Mouse (Mus musculus) megakaryocyte-erythroid progenitor cell, adult 5-6 weeks (primary cell): Measurements from ENCODE around the gene Zfp105. TPM values are rescaled to one million over a fixed set of nuclear protein-coding genes. Genes with fewer than 3 reads are reported as not detected.
A peak's percentile ranks its signal among the peaks of the same experiment; 100 is the strongest.

Experiments
- ATAC-seq: replicated peaks from 2 replicates; pipeline ENCODE4 v1.8.0; 2016; ENCODE audit warnings: mild to moderate bottlenecking, inconsistent platforms; ENCODE audit not compliant: severe bottlenecking, poor library complexity, low FRiP score, low TSS enrichment
- total RNA-seq, 2 experiments: library from RNA; stranded (forward) in 1 of 2; stranded (reverse) in 1 of 2; fragments of 200-1000, 215-1000 nt in 1 of 2; fragments of >200 nt in 1 of 2; fragmentation: Nextera tagmentation in 1 of 2; gene quantifications; 2 replicates each; pipeline ENCODE4 v1.2.3; 2014 to 2017

The Zfp105 gene
- not detected in 2 replicates for total RNA-seq (2014; fragmentation: Nextera tagmentation)
- total RNA-seq (2017), result not detected in 2 replicates

DNA sequence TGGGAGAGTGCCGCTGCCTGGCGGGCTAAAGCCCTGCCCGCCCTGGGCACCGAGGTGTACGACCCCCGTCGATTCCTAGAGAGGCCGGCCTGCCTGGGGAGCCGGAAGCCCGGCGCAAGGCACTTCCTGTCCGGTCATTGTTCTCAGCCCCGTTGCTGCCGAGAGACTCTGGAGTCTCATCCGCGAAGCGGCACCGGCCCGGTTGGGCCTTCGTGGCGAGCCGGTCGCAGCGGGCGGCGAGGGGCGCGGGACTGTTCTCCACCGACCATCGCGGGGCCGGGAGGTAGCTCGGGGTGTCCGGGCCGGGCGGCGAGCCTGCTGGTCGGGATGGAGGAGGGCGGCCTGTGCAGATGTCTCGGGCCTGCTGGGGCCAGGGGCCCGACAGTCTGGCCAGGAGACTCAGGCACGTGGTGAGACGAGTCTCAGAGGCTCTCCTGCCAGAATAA is at the start of gene Zfp105:
Zfp105 (plus strand) TSS at position 137 of the 446 bp plus-strand sequence.
- ATAC-seq, result peak; percentile 59

DNA sequence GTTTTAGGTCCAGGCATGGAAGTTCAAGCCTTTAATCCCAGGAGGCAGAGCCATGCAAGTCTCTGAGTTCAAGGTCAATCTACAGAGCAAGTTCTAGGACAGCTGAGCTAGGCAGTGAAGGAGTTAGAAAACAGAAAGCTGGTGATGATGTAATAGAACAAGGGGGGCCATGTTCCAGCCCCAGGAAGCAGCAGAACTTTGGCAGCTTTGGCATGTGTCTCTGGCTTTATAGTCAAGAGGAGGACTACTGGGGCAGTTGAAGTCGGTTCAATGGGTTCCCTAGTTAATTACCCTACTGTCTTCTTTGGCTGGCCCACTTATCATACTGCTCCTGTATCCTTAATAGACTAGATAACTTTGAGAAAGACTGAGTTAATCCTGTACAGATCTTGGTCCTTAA is 48.2 kb upstream of the Zfp105 start:
- no peak for ATAC-seq

DNA sequence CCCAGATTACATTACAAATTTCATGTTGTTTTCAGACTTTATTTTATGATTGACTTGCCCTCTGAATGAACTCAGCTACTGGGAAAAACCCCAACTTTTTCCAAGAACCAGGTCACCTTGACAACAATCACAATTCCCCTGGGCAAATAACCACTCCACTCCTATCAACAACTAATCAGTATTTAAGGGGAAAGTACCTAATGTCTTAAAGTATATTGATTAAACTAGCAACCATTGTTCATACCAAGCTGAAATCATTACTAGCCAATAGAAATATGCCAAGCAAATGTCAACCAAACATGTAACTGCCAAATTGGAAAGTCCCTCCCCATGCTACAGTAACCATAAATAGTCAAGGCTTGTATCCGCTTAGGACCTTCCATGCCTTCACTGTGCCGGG is 47.7 kb upstream of the Zfp105 start:
- ATAC-seq, result no peak

DNA sequence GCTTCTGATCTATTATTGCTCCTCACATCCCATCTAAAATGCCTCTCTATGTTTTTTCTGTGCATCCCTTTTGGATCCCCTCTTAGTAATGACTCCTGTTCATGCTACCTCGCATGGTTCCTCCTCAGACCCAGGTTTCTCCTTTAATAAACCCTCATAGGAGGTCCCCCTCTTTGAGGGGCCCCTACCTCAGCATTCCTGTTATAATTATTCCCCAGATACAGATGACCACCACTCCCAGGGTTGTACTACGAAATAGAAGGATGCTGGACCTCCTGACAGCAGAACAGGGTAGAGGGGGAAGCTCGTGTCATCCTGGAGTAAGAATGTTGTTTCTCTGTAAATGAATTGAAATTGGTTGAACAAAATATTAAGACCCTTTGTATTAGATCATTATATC is 37.5 kb upstream of the Zfp105 start, which contains the start of gene Zkscan7:
Zkscan7 (plus strand) TSS at position 301 of the 400 bp plus-strand sequence.
- ATAC-seq, result no peak

DNA sequence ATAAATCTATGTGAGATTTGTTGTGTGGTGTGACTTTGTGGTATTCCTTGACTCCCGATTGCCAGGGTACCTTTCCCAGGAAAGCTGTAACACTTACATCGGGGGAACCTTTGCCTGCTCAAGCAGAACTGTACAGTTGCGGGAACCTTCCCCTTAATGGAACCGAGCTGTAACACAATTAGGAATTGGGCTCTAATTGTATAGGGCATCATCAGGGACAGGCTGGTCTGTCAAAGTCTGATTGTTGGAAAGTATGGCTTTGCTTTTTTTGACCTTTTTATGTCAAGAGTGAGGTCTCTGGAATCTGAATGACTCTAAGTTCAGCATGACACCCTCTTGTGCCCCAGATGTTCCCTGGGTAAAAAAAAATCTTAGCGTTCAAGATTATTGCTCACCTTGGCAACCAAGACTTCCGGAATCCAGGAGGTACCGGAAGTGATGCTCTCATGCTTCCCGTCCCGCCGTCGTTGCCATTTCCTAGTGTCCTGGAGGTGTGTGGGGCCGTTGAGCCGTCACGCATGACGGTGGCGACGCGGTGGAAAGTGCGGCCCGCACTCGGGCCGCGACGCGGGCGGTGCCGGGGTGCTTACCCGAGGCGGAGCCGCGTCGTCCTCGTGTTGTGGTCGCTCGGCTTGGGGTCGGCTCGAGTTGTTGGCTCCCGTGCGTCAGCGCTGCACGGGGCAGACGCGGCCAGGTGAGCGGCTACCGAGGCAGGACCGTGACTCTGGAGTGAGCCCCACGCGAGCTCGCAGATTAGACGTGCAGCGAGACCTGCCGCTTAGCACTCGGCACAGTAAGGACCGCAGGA is 36.3 kb upstream of the Zfp105 start:
- peak; percentile 92 for ATAC-seq

DNA sequence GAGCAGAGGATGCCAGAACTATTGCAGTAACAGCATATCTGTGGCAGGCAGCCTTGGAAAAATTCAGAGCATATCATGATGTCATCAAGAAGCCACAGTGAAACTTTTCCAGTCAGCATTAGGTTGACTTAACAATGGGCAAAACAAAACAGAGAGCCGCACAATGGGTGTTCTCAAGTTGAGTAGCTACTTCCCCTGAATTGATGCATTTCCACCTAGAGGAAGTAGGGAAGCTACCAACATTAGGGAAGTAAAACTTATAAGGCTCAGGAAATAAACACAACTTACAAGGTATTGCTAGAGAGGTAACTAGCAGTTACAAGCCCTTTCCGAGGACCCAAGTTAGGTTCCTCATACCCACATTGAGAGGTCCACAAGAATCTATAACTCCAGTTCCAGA is 21.8 kb upstream of the Zfp105 start:
- ATAC-seq, result no peak

DNA sequence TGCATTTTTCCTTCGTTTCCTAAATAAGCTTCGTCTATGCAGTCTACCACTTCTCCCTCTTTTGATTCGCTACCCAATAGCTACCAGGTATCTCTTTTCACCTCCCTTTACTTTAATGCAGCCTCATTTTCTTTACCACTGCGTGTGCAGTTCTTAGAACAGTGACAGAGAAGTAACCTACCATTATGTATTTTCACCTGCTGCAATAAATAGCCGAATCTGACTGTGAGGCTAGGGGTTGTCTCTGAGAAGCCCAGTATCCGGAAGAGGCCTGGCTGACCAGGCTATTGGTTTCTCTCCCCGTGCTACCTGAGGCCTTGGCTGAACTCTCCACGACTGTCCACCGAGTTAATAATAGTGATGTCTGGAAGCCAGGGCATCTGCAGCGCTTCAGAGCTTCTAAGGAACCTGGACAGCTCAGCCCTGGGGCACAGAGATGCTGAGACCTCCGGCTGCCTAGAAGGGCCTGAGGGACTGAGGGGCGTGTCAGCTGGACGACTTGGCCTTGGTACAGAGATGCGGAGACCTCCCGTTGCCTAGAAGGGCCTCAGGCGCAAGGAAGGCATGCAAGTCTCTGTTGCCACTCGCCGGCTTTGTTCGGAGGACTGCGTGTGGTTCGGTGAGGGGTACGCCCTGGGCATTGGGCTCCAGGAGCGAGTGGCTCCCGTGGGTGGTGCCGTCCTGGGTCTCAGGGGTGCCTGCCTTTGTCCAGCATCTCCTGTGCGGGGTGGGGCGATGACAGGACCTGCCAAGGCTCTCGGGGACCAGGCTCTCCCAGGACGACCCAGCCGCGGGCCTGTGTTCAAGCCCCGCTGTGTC is 19.9 kb upstream of the Zfp105 start:
- peak; percentile 65; the same call in 1 of the 2 replicates for ATAC-seq

DNA sequence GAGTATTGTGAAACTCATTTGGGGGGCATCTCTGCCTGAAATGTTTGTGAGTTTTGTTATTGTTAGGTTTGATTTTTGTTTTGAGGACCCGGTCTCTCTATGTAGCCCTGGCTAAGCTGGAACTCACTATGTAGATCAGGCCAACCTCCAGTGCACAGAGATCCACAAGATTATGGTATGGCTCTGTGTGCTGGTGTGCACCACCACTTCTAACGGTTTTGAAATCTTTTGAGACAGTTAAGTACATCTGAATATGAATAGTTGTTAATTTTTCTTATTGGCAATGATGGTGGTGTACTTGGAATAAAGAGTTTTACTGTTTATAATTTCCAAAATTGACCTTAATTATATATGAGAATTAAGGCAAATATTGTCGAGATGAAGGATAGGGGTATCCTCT is 436 bp upstream of the Zfp105 start:
- 0 out of 2 replicates have a peak, but pooled peaks have one; percentile 34 for ATAC-seq

DNA sequence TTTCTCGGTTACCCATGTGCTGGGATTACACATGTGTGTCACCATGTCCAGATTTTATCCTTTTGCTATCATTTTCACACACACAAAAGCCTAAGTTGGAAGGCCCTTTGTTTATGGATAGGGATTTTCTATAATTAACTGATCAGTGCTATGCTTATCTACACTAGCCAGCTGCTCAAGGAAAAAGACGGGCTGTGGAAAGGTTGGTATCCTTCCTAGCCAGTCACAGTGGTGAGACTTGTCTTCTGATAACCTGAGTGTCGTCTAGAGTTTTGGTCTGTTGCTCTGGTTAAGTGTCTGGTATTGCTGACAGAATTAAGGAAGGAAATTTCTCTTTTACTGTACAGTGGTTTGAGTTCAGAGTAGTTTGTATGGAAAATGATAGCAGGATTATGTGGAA is 6.0 kb downstream of the Zfp105 start:
- 0 out of 2 replicates have a peak, but pooled peaks have one; percentile 44 for ATAC-seq

DNA sequence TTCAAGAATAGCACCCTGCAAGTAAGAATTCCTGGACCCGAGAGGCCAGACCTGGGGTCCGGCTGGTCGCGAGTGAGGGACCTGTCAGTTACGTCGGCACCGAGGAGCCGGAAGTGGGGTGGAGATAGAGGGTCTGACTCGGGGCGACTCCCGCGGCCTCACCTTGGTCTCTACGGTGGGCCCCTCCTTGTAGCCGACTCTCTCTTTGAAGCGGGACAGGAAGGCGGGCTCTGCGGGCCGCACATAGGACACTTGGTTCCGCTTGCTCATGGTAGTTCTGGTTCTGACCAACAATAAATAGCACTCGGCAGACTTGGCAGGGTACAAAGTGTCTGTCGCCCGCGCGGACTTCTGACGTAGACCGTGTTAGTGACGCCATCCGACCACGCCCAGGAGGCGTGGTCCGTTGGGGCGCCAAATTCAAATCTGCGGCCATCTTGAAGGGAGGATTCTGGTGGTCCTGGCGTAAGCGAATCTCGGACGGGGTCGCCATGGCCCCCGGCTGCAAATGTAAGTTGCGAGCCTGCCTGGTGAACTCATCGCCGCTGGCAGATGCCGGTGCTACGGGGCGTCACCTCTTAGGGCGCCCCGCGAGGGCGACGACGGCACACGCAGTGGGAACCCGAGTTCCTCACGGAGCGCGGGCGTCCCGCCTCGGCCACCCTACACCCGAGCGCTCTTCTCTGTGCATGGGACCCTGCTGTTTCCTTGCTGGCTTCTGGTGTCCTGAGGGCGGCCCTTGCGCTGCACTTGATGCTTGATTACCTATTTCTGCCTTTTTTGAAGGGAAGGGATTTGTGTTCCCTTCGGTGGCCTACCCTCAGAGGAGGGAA is 28.0 kb downstream of the Zfp105 start, which contains the start of the genes 1110059G10Rik and Kif15:
1110059G10Rik (minus strand) TSS at position 358 of the 833 bp plus-strand sequence.
Kif15 (plus strand) TSS at position 404 of the 833 bp plus-strand sequence.
- peak; percentile 90 for ATAC-seq

Other genes with a start within 250 kb of the Zfp105 start
- not detected in 2 replicates for gene Topaz1, start 175.7 kb upstream of the Zfp105 start, total RNA-seq (2014; fragmentation: Nextera tagmentation)
- gene Topaz1, start 175.7 kb upstream of the Zfp105 start, total RNA-seq (2017), result not detected in 2 replicates
- gene Tcaim, start 117.5 kb upstream of the Zfp105 start, total RNA-seq (2014; fragmentation: Nextera tagmentation), result 5.8 and 5.9 TPM in 2 replicates
- 5.1 and 16.0 TPM in 2 replicates for gene Tcaim, start 117.5 kb upstream of the Zfp105 start, total RNA-seq (2017)
- not detected in 2 replicates for gene Gm35549, start 79.0 kb upstream of the Zfp105 start, total RNA-seq (2014; fragmentation: Nextera tagmentation)
- not detected in 2 replicates for gene Gm35549, start 79.0 kb upstream of the Zfp105 start, total RNA-seq (2017)
- gene Zfp445, start 57.1 kb upstream of the Zfp105 start, total RNA-seq (2014; fragmentation: Nextera tagmentation), result 54.2 and 64.7 TPM in 2 replicates
- 50.1 and 93.1 TPM in 2 replicates for gene Zfp445, start 57.1 kb upstream of the Zfp105 start, total RNA-seq (2017)
- gene Zkscan7, start 37.4 kb upstream of the Zfp105 start, total RNA-seq (2014; fragmentation: Nextera tagmentation), result 2.2 and 3.2 TPM in 2 replicates
- gene Zkscan7, start 37.4 kb upstream of the Zfp105 start, total RNA-seq (2017), result 3.2 and 3.8 TPM in 2 replicates
- 35.0 and 37.7 TPM in 2 replicates for gene 1110059G10Rik, start 27.9 kb downstream of the Zfp105 start, total RNA-seq (2014; fragmentation: Nextera tagmentation)
- gene 1110059G10Rik, start 27.9 kb downstream of the Zfp105 start, total RNA-seq (2017), result 24.6 and 40.4 TPM in 2 replicates
- gene Kif15, start 28.0 kb downstream of the Zfp105 start, total RNA-seq (2014; fragmentation: Nextera tagmentation), result 136 and 143 TPM in 2 replicates
- 280 and 313 TPM in 2 replicates for gene Kif15, start 28.0 kb downstream of the Zfp105 start, total RNA-seq (2017)
- 4.0 and 16.1 TPM in 2 replicates for gene Tmem42, start 98.3 kb downstream of the Zfp105 start, total RNA-seq (2014; fragmentation: Nextera tagmentation)
- gene Tmem42, start 98.3 kb downstream of the Zfp105 start, total RNA-seq (2017), result 5.4 and 9.2 TPM in 2 replicates
- gene Tgm4, start 111.7 kb downstream of the Zfp105 start, total RNA-seq (2014; fragmentation: Nextera tagmentation), result 0.62 TPM in 1 of 2 replicates, not detected in the other
- 0.42 and 1.4 TPM in 2 replicates for gene Tgm4, start 111.7 kb downstream of the Zfp105 start, total RNA-seq (2017)
- gene Zdhhc3, start 190.1 kb downstream of the Zfp105 start, total RNA-seq (2014; fragmentation: Nextera tagmentation), result 53.0 and 65.0 TPM in 2 replicates
- 31.2 and 37.7 TPM in 2 replicates for gene Zdhhc3, start 190.1 kb downstream of the Zfp105 start, total RNA-seq (2017)
- 104 and 111 TPM in 2 replicates for gene Exosc7, start 190.1 kb downstream of the Zfp105 start, total RNA-seq (2014; fragmentation: Nextera tagmentation)
- 108 and 123 TPM in 2 replicates for gene Exosc7, start 190.1 kb downstream of the Zfp105 start, total RNA-seq (2017)
- gene Clec3b, start 227.9 kb downstream of the Zfp105 start, total RNA-seq (2014; fragmentation: Nextera tagmentation), result not detected in 2 replicates
- gene Clec3b, start 227.9 kb downstream of the Zfp105 start, total RNA-seq (2017), result not detected in 2 replicates